ENCODE assay signal across 9 mouse cellular contexts in the genomic region with DNA sequence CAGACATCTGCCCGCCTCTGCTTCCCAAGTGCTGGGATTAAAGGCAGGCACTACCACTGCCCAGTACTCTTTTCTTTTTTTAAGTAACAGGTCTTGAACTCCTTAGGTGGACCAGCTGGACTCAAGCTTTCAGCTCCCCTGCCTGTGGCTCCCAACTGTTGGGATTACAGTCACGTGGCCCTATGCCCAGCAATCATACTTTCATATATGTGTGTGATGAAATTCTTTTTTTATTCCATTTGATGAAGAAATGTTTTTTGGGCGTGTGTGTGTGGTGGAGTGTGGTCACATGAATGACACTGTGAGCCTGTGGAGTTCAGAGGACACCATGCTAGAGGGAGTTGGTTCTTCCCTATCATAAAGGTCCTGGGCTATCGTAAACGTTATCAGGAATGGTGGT. TPM values are rescaled to one million over a fixed set of nuclear protein-coding genes. Genes with fewer than 3 reads are reported as not detected.
DNase-seq lines count a peak whose midpoint lies in the region; ATAC-seq lines count a peak whose summit lies in the region.
"Had no signal": no experiment of that assay in that cellular context is flagged by ENCODE, and none has a peak within 500 bp of the region (broad histone marks: within the 10 kb centered on the region; RNA-seq: fewer than 3 reads in every experiment).

No protein-coding gene starts in this region.

- no peak overlapping the region for H3K9ac ChIP-seq in forebrain, embryonic 16.5 days (replicated peaks; ENCODE audit: low read depth, low read length)
- H3K9ac ChIP-seq in forebrain, embryonic 13.5 days: peak overlapping the region; percentile 86; the same call in 1 of the 2 replicates
- H3K9ac ChIP-seq in liver, embryonic 16.5 days (ENCODE audit: low read depth, low read length): no peak overlapping the region

- 92% methylated on average over 5 of the region's 5 CpGs for WGBS in forebrain, embryonic 10.5 days
- WGBS in forebrain, embryonic 16.5 days: 89% methylated on average over 5 of the region's 5 CpGs
- 92% methylated on average over 5 of the region's 5 CpGs for WGBS in forebrain, embryonic 13.5 days
- WGBS in liver, embryonic 16.5 days (ENCODE audit: insufficient replicate concordance): 50% methylated on average over 5 of the region's 5 CpGs

- H3K27ac ChIP-seq in forebrain, embryonic 10.5 days: no peak overlapping the region
- H3K27ac ChIP-seq in forebrain, embryonic 16.5 days (ENCODE audit: low read length): no peak overlapping the region
- no peak overlapping the region for H3K27ac ChIP-seq in forebrain, embryonic 13.5 days
- no peak overlapping the region for H3K27ac ChIP-seq in liver, embryonic 16.5 days (ENCODE audit: low read length)
- H3K27ac ChIP-seq: layer of hippocampus, adult 2 months had no signal

- H3K27me3 ChIP-seq in forebrain, embryonic 10.5 days (ENCODE audit: poor library complexity, severe bottlenecking): no peaks in the 10 kb centered on the region
- no peaks in the 10 kb centered on the region for H3K27me3 ChIP-seq in forebrain, embryonic 16.5 days (replicated peaks; ENCODE audit: control insufficient read depth, insufficient read depth, low read length)
- H3K27me3 ChIP-seq in forebrain, embryonic 13.5 days: no peaks in the 10 kb centered on the region
- H3K27me3 ChIP-seq in liver, embryonic 16.5 days (ENCODE audit: control insufficient read depth, insufficient read depth, low read depth, low read length): no peaks in the 10 kb centered on the region

- peaks cover 45% of the 10 kb centered on the region for H3K36me3 ChIP-seq in forebrain, embryonic 10.5 days (replicated peaks)
- no peaks in the 10 kb centered on the region for H3K36me3 ChIP-seq in forebrain, embryonic 16.5 days (ENCODE audit: control insufficient read depth, insufficient read depth)
- H3K36me3 ChIP-seq in forebrain, embryonic 13.5 days (ENCODE audit: poor library complexity, severe bottlenecking): peaks cover 16% of the 10 kb centered on the region; the same call in 1 of the 2 replicates
- H3K36me3 ChIP-seq in liver, embryonic 16.5 days (ENCODE audit: control insufficient read depth, insufficient read depth): no peaks in the 10 kb centered on the region

- no peak for DNase-seq in forebrain, embryonic 10.5 days (ENCODE audit: extremely low spot score, low spot score)
- DNase-seq in 3T3-L1 (ENCODE audit: low read depth, low spot score): peak; percentile 61
- no peak for DNase-seq in spleen, adult 12 weeks (ENCODE audit: low spot score)

- no peak overlapping the region; the same call in 1 of the 2 replicates for H3K4me2 ChIP-seq in forebrain, embryonic 16.5 days (ENCODE audit: low read length)
- H3K4me2 ChIP-seq in forebrain, embryonic 13.5 days: peak overlapping the region; percentile 96
- peak overlapping the region; percentile 97 for H3K4me2 ChIP-seq in liver, embryonic 16.5 days (ENCODE audit: low read depth, low read length)

- ATAC-seq in forebrain, embryonic 16.5 days: no peak
- no peak for ATAC-seq in forebrain, embryonic 13.5 days
- no peak for ATAC-seq in liver, embryonic 16.5 days (ENCODE audit: low read depth)
- ATAC-seq in frontal cortex, adult (ENCODE audit: low TSS enrichment): no peak
- no peak for ATAC-seq in erythroid progenitor cell, adult 5-6 weeks (replicated peaks; ENCODE audit: low FRiP score, poor library complexity, severe bottlenecking)

- H3K4me3 ChIP-seq in forebrain, embryonic 10.5 days: peak overlapping the region; percentile 89; the same call in 1 of the 2 replicates
- no peak overlapping the region for H3K4me3 ChIP-seq in forebrain, embryonic 16.5 days (replicated peaks; ENCODE audit: low read length)
- H3K4me3 ChIP-seq in forebrain, embryonic 13.5 days: peak overlapping the region; percentile 94; the same call in 1 of the 2 replicates
- H3K4me3 ChIP-seq in liver, embryonic 16.5 days (ENCODE audit: low read depth, low read length): peak overlapping the region; percentile 93; the same call in 1 of the 2 replicates

- peaks cover 27% of the 10 kb centered on the region for H3K4me1 ChIP-seq in forebrain, embryonic 10.5 days
- H3K4me1 ChIP-seq in forebrain, embryonic 16.5 days (replicated peaks; ENCODE audit: control insufficient read depth, insufficient read depth, low read length): peaks cover 17% of the 10 kb centered on the region
- H3K4me1 ChIP-seq in forebrain, embryonic 13.5 days: peaks cover 20% of the 10 kb centered on the region
- H3K4me1 ChIP-seq in liver, embryonic 16.5 days (ENCODE audit: control insufficient read depth, low read depth, low read length): peaks cover 33% of the 10 kb centered on the region

- no peaks in the 10 kb centered on the region; the same call in 1 of the 2 replicates for H3K9me3 ChIP-seq in forebrain, embryonic 10.5 days
- no peaks in the 10 kb centered on the region for H3K9me3 ChIP-seq in forebrain, embryonic 16.5 days (ENCODE audit: control insufficient read depth, low read length)
- no peaks in the 10 kb centered on the region for H3K9me3 ChIP-seq in forebrain, embryonic 13.5 days (replicated peaks)
- H3K9me3 ChIP-seq in liver, embryonic 16.5 days (replicated peaks; ENCODE audit: control insufficient read depth, low read length): no peaks in the 10 kb centered on the region

RNA-seq across cellular contexts. Expression of a gene that starts 1.8 kb away (rescaled TPM):
- polyA plus RNA-seq in forebrain, embryonic 10.5 days (2016; fragmentation: Nextera tagmentation; extraction: Ambion mirVana): 59.9 and 61.5 TPM in 2 replicates
- 61.7 and 66.8 TPM in 2 replicates for polyA plus RNA-seq in forebrain, embryonic 16.5 days (2015; fragmentation: Nextera tagmentation; extraction: Ambion mirVana)
- polyA plus RNA-seq in forebrain, embryonic 13.5 days (2015; fragmentation: Nextera tagmentation; extraction: Ambion mirVana): 46.7 and 52.2 TPM in 2 replicates
- 16.8 and 19.0 TPM in 2 replicates for polyA plus RNA-seq in liver, embryonic 16.5 days (2015; fragmentation: Nextera tagmentation; extraction: Ambion mirVana)
- total RNA-seq in erythroid progenitor cell, adult 5-6 weeks (2015; ENCODE audit: low replicate concordance): 5.9 and 6.5 TPM in 2 replicates
- total RNA-seq in erythroid progenitor cell, adult 5-6 weeks (2017; ENCODE audit: low replicate concordance): 3.9 and 9.2 TPM in 2 replicates

RNA-seq across cellular contexts. Expression of a gene that starts 14.1 kb away (rescaled TPM):
- 59.8 and 62.2 TPM in 2 replicates for polyA plus RNA-seq in forebrain, embryonic 10.5 days (2016; fragmentation: Nextera tagmentation; extraction: Ambion mirVana)
- polyA plus RNA-seq in forebrain, embryonic 16.5 days (2015; fragmentation: Nextera tagmentation; extraction: Ambion mirVana): 146 and 149 TPM in 2 replicates
- polyA plus RNA-seq in forebrain, embryonic 13.5 days (2015; fragmentation: Nextera tagmentation; extraction: Ambion mirVana): 111 and 117 TPM in 2 replicates
- polyA plus RNA-seq in liver, embryonic 16.5 days (2015; fragmentation: Nextera tagmentation; extraction: Ambion mirVana): 24.5 and 24.8 TPM in 2 replicates
- total RNA-seq in erythroid progenitor cell, adult 5-6 weeks (2015; ENCODE audit: low replicate concordance): 23.1 and 29.3 TPM in 2 replicates
- total RNA-seq in erythroid progenitor cell, adult 5-6 weeks (2017; ENCODE audit: low replicate concordance): 11.1 and 21.4 TPM in 2 replicates

RNA-seq across cellular contexts. Expression of a gene that starts 52.2 kb away (rescaled TPM):
- polyA plus RNA-seq in forebrain, embryonic 10.5 days (2016; fragmentation: Nextera tagmentation; extraction: Ambion mirVana): 1.00 and 1.0 TPM in 2 replicates
- 1.2 and 1.9 TPM in 2 replicates for polyA plus RNA-seq in forebrain, embryonic 16.5 days (2015; fragmentation: Nextera tagmentation; extraction: Ambion mirVana)
- polyA plus RNA-seq in forebrain, embryonic 13.5 days (2015; fragmentation: Nextera tagmentation; extraction: Ambion mirVana): 1.8 TPM in 2 replicates
- 0.98 and 1.2 TPM in 2 replicates for polyA plus RNA-seq in liver, embryonic 16.5 days (2015; fragmentation: Nextera tagmentation; extraction: Ambion mirVana)
- total RNA-seq in erythroid progenitor cell, adult 5-6 weeks (2015; ENCODE audit: low replicate concordance): not detected in 2 replicates
- 0.26 TPM in 1 of 2 replicates, not detected in the other for total RNA-seq in erythroid progenitor cell, adult 5-6 weeks (2017; ENCODE audit: low replicate concordance)

RNA-seq across cellular contexts. Expression of a gene that starts 52.8 kb away (rescaled TPM):
- 131 and 140 TPM in 2 replicates for polyA plus RNA-seq in forebrain, embryonic 10.5 days (2016; fragmentation: Nextera tagmentation; extraction: Ambion mirVana)
- polyA plus RNA-seq in forebrain, embryonic 16.5 days (2015; fragmentation: Nextera tagmentation; extraction: Ambion mirVana): 142 and 159 TPM in 2 replicates
- 130 and 137 TPM in 2 replicates for polyA plus RNA-seq in forebrain, embryonic 13.5 days (2015; fragmentation: Nextera tagmentation; extraction: Ambion mirVana)
- 80.4 and 86.0 TPM in 2 replicates for polyA plus RNA-seq in liver, embryonic 16.5 days (2015; fragmentation: Nextera tagmentation; extraction: Ambion mirVana)
- total RNA-seq in erythroid progenitor cell, adult 5-6 weeks (2015; ENCODE audit: low replicate concordance): 37.1 and 50.3 TPM in 2 replicates
- 118 and 141 TPM in 2 replicates for total RNA-seq in erythroid progenitor cell, adult 5-6 weeks (2017; ENCODE audit: low replicate concordance)
